Mouse (Mus musculus) megakaryocyte progenitor cell, adult 5-6 weeks (primary cell): ENCODE measurements at regions not wholly inside any gene's neighbourhood (a gene's known extent, or its start where the extent isn't known, plus 50 kb on each side); places are given as distances from the start of the nearest gene placed in this dataset.

Source experiments
- ATAC-seq: replicated peaks from 2 replicates; pipeline ENCODE4 v1.8.0; 2016; ENCODE audit warnings: mild to moderate bottlenecking, moderate TSS enrichment, inconsistent platforms; ENCODE audit not compliant: poor library complexity

DNA sequence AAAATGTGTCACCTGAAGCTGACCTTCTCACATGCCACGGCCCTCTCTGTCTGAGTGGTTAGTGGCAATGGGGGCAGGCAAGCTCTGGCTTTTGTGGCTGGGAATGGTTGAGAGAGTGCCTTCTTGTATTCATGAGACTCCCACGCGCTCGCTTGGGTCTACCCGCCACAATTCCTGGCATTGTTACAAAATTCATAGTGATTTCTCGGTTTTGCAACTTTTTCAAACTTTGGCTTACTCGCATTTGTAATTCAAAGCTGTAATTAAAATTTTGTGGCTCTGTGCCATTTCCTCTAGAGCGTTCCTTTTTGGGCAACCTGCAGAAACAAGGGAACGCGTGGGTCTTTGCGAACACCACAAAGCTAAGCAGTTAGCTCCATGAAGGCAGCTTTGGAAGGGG lies 186.3 kb downstream of the Pdgfra start:
- ATAC-seq, result no peak

DNA sequence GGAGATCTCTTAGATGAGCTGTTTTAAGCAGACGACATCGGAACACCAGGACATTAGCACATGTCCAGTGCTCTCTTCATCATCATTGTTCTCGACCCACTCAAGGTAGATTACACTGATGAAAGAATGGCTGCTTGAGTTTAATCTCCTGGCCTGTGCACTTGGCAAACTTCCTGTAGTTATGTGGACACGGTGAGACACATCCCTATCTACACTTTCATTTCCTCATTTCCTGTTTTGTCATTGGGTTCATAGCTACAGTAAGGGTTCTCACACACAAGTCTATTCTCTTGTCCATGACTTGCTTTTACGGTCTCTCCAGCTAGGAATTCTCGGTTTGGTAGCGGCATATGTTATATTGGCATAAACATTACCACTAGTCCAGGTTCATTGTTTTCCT lies 190.5 kb downstream of the Pdgfra start:
- peak; percentile 93 for ATAC-seq

DNA sequence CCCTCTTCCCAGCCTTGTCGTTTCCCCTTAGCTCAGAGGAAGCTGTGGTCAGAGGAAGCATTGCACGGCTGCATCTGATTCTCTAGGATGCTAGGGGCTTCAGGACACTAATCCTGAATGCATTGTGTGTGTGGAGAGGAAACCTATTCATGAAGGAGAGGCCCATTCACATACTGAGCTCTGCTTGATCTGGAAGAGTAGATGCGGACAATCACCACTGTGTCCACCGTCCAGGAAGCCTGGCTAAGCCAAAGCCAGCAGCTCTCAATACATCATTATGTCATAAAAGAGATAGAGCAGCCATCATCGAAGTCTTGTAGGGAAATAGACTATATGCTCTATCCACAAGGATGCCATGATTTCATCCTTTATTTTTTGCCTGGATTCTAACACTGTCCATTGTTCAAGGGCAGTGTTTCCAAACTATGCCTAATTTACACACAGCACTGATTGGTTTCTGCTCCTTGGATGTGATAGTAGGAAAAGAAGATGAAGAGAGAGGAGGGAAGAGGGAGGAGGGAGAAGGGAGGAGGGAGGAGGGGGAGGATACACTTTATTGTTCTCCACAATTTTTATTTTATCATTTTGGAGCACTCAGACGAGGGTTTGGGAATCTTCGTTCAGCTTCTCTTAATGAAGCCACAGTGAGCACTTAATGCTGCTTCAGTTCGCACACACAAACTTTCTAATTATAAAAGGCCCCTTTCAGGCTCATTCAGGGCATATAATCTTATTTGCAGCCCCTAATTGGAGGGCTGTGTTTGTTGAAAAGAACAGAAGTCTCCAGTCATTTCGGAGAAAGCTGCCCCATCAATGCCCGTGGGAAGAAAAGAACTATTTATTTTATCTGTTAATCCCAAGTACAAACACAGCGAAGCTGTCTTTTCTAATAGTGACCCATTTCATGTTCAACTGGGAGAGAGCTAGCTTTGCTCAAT lies 195.0 kb downstream of the Pdgfra start:
- no peak for ATAC-seq

DNA sequence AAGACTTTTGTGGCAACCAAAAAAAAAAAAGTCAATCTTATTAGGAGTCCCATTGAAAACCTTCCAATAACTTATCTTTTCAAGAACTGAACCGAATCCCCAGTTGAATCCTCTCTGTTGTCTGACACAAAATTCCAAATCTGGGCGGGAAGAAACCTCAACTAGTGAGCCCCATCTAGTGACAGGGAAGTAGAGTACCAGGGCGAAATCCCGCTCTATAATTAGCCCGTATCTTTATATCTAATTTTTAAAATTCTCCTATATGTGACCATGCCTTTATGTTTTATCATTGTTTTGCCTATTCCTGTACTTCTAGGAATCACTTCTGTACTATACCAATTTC lies 195.7 kb downstream of the Pdgfra start:
- ATAC-seq, result no peak

DNA sequence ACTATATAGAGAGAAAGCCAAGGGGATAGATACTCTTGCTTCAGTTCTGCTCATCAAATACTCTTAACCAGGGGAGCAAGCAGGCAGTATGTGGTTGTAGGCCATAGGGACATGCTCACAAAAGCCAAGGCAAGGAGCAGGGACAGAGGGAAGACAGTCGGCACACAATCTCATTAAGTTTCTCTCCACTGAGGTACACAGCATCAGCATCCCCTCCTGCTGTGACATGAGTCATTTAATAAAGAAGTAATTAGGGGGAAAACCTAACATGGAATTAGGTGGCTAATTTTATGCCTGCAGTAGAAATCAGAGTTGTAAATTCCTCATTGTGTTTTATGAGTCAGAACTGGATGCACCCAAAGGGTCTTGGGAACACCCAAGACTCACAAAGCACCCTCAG lies 203.2 kb downstream of the Pdgfra start:
- no peak for ATAC-seq

- ATAC-seq, result peak; percentile 92
Observed at GRCm38 (mm10) chr5:75358869-75359268, 206.8 kb downstream of the Pdgfra start.

DNA sequence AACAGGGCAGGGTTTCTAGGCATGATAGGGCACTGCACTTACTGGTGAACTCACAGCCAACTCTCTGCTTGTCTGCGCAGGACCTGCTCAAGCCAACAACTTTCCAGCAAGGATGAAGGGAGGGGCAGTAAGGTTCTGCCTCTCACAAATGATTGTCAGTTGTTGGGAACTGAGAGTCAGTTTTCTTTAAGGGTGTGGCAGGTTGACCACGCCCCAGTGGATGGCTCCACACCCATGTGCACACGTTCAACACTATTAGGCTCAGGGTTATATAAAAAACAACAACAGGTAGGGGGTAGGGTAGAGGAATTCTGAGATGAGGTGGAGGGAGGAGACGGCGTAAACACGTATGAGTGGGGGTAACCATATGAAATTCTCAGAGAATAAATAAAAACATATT lies 210.9 kb upstream of the Kit start:
- ATAC-seq, result peak; percentile 64

DNA sequence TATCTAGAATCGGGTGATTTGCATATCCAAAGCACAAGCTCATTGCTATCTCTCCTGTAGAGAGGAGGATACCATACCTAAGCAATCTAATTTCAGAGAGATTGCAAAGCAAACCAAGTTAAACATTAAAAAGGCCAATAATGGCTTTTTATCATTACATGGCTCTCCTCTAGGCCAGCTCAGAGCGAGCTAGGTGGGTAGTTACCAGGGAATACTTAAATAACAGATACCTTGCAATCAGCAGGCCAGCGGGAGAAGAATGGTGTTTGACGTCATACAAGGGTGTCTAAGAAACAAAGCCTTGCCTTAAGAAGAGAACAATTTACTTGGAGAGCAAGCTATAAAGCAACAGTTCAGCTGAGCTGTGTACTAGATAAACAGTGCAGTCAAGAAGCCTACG lies 207.4 kb upstream of the Kit start:
- no peak for ATAC-seq

DNA sequence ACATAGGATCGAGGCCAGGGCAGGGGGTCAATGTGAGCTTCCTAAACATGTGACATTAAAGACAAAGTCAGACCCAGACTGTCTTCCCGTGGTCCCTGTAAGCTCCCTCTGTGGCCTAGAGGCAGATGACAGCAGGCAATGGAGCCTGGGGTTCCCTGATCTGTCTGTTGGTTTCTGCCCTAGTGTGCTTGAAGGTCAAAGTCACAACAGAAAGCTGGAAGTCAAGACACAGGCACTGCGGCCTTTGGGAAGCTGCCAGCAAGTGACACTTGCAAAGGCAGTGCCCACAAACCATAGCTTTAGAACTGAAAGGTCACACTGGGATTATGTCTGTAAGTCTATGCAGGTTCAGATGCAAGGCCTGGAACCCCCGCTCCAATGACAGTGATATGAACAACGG lies 206.0 kb upstream of the Kit start:
- ATAC-seq, result no peak

- ATAC-seq, result 0 out of 2 replicates have a peak, but pooled peaks have one; percentile 24
Observed at GRCm38 (mm10) chr5:75372849-75373248, 201.9 kb upstream of the Kit start.

DNA sequence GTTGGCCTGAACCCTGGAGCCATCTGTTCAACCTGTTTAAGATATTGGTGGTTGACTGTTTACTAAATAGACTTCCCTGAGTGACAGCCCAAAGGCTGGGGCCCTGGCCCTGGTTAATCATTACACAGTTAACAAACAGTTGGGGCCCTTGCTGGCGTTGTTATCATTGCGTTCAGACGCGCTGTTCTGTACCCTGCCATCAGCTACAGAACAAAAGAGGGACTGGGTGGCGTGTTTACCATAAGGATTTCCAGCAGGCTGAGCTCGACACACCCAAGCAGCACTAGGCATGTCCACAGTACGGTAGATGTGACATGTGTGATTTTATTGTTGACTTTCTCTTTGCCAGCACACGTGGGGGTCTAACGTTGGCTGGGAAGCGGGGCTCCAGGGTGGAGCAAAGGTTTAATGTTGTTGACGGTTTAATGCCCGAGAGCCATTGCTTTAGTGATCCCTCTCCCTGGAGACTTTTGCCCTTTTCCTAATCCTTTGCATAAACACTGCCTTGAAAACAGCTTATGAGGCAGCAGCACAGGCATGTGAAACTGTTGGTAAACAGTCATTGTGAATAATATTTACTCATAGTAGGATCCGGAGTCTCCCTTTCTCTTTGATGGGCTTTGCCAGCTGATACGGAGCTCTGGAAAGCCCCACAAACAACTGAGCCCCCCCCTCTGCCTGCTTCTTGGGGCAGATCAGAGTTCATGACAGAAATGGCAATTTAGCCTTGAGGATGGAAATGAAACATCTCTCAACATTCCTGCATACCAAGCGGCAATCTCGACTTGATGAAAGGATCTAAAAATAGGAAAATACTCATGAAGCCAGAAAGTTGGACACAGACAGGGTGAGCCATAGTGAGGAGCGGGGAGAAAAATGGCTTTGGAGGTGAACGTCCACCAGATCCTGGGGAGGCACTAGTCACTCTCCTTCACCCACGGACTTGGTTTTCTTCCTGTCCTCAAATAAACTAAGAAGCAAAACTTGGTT lies 197.1 kb upstream of the Kit start:
- peak; percentile 79 for ATAC-seq

- ATAC-seq, result no peak
Observed at GRCm38 (mm10) chr5:75378655-75379054, 196.1 kb upstream of the Kit start.

DNA sequence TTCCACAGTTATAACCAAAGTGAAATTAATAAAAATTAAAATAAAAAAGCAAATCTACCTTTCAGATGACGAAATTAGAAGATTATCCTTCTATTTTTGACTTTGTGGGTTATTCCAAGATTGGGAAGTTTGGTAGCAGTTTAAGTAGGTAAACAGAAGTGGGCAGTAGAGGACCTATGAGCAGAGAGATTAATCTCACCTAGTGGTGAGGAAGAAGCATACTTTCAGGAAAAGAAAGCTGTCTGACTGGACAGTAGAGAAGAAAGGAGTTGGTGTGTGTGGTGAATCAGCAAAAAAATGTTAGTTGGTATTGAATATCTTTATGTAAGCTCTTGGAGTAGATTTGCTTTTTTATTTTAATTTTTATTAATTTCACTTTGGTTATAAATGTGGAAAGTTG lies 194.4 kb upstream of the Kit start:
- ATAC-seq, result peak; percentile 35; the same call in 1 of the 2 replicates

- peak; percentile 74 for ATAC-seq
Observed at GRCm38 (mm10) chr5:75382138-75382537, 192.6 kb upstream of the Kit start.

DNA sequence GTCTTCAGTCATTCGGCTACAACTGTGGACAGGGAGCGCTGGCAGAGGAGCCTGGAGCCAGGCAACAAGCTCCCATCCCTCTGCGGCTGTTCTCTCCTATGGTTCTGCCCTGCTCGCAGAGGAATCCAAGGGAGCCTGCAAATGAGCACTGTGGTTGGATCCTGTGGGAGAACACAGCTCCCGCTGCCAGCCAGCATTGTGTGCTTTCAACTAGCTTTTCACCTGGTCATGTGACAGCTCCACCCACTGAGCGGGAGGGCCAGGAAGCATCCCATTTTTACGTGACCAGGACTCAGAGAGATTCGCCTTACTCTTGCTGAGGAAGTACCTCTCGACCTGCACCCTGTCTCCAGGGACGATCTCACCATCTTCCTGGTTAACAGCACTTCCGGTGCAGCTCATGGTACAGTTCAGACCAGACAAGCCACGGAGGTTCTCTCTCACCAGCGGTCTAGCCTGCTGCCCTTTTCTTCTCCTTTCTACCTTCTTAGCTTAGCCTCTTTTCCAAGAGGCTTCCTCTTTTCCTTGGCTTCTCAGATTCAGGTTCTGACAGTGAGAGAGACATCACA lies 186.7 kb upstream of the Kit start:
- peak; percentile 71 for ATAC-seq

DNA sequence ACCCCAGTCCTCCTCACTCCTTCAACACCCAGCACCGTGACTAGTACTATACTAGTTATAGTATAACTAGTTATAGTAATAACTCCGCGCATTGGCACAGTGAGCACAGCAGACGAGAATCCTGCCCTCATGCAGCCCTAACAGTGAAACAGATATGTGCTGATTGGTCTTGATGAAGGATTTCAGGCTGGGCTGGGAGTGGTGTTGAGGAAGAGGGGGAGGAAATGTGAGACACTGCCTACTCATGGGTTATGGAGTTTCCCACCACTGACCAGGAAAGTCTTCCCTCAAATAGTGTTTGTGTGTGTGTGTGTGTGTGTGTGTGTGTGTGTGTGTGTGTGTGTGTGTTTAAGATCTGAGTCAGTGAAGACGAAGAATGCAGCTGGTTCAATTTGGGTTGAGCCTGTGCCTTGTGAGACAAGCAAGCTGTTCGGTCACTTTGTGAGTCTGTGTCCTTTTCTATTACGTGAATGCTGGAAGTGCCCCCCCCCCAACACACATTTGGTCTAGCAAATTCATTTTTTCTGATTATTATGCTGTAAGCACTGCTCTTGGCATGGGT lies 185.9 kb upstream of the Kit start:
- ATAC-seq, result no peak

- ATAC-seq, result no peak
Observed at GRCm38 (mm10) chr5:75389433-75389971, 185.2 kb upstream of the Kit start.

GRCm38 (mm10) chr5:75398820-75399219 lies 175.9 kb upstream of the Kit start:
- no peak for ATAC-seq

- no peak for ATAC-seq
Observed at GRCm38 (mm10) chr5:75401734-75402133, 173.0 kb upstream of the Kit start.

DNA sequence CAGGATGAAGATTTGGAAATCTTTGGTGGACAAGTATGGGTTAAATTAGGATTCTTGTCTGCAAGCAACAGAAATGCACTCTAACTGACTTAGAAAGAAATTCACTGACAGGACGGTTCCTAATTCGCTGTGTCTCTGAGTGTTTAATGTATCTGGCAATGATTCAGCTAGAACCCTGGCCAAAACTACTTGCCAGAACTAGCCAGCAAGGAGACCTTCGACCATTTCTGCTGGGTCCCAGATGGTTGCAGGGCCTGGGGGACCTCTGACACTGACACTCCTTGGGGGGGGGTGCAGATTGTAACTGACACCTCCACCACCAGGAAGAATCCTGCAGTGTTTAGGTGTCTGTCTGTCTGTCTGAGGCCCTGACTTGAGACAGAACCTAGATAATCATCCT lies 172.1 kb upstream of the Kit start:
- no peak for ATAC-seq

DNA sequence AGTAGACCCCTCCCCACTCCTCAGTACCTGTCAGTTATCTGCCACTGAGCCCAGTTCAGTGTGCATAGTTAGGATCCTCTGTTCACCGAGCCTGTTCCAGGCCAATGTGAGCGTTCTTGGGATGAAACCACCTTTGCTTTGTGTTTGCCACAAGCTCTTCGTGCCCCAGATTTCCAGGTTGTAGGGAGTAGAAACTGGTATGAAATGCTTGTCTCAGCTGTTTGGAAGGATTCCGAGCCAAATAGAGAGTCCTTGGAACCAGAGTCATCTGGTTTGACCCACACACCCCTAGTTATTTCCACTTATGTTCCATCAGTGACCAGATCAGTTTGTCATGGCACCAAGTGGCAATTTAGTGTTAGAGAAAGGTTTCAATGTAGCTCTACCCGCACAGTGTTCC lies 171.2 kb upstream of the Kit start:
- no peak for ATAC-seq
